Mouse (Mus musculus): ENCODE results near the gene Bcap29.
"Not testable (repeated sequence)": the region's sequence is repeated elsewhere in the genome, so short reads cannot be mapped to it uniquely, and the experiment has no call there.

Bcap29 gene

GRCm38 (mm10) chr12:31634343-31635239, at the start of gene Bcap29:
Bcap29 (minus strand) TSS chr12:31634658.
- peak; percentile 62 for DNase-seq (ENCODE audit: low spot score)

GRCm38 (mm10) chr12:31667187-31667586, 32.7 kb upstream of the Bcap29 start:
- DNase-seq (ENCODE audit: low spot score): no peak

GRCm38 (mm10) chr12:31665999-31666398, 31.5 kb upstream of the Bcap29 start:
- no peak for DNase-seq (ENCODE audit: low spot score)

- no peak for DNase-seq (ENCODE audit: low spot score)
These were observed 22.4 kb upstream of the Bcap29 start for GRCm38 (mm10) chr12:31656841-31657240.

- no peak for DNase-seq (ENCODE audit: low spot score)
These were observed 20.6 kb upstream of the Bcap29 start for GRCm38 (mm10) chr12:31654965-31655477.

- peak; percentile 99 for DNase-seq (ENCODE audit: low spot score)
These were observed 19.9 kb upstream of the Bcap29 start, which contains the start of the genes Dus4l and Cog5 for GRCm38 (mm10) chr12:31654197-31654964. Dus4l (minus strand) TSS chr12:31654826. Cog5 (plus strand) TSS chr12:31654869.

GRCm38 (mm10) chr12:31653611-31654010, 19.2 kb upstream of the Bcap29 start:
- DNase-seq (ENCODE audit: low spot score): no peak

- DNase-seq (ENCODE audit: low spot score): no peak
These were observed 766 bp upstream of the Bcap29 start for GRCm38 (mm10) chr12:31635240-31635607.

GRCm38 (mm10) chr12:31633970-31634342, 502 bp downstream of the Bcap29 start:
- DNase-seq (ENCODE audit: low spot score): no peak

- not testable (repeated sequence) for DNase-seq (ENCODE audit: low spot score)
These were observed 6.1 kb downstream of the Bcap29 start for GRCm38 (mm10) chr12:31628396-31628795.

- no peak for DNase-seq (ENCODE audit: low spot score)
These were observed 9.4 kb downstream of the Bcap29 start for GRCm38 (mm10) chr12:31625016-31625415.

GRCm38 (mm10) chr12:31620106-31620505, 14.4 kb downstream of the Bcap29 start:
- no peak for DNase-seq (ENCODE audit: low spot score)

- DNase-seq (ENCODE audit: low spot score): no peak
These were observed 21.1 kb downstream of the Bcap29 start for GRCm38 (mm10) chr12:31613353-31613752.

GRCm38 (mm10) chr12:31608138-31608537, 26.3 kb downstream of the Bcap29 start:
- no peak for DNase-seq (ENCODE audit: low spot score)

GRCm38 (mm10) chr12:31604894-31605293, 29.6 kb downstream of the Bcap29 start:
- DNase-seq (ENCODE audit: low spot score): no peak

GRCm38 (mm10) chr12:31603586-31603985, 30.9 kb downstream of the Bcap29 start:
- no peak for DNase-seq (ENCODE audit: low spot score)

- no peak for DNase-seq (ENCODE audit: low spot score)
These were observed 40.2 kb downstream of the Bcap29 start for GRCm38 (mm10) chr12:31594296-31594695.

- no peak for DNase-seq (ENCODE audit: low spot score)
These were observed 42.4 kb downstream of the Bcap29 start for GRCm38 (mm10) chr12:31592011-31592410.

- DNase-seq (ENCODE audit: low spot score): no peak
These were observed 50.7 kb downstream of the Bcap29 start for GRCm38 (mm10) chr12:31583726-31584125.

- no peak for DNase-seq (ENCODE audit: low spot score)
These were observed 52.4 kb downstream of the Bcap29 start for GRCm38 (mm10) chr12:31582081-31582480.

GRCm38 (mm10) chr12:31581319-31581810, 53.1 kb downstream of the Bcap29 start:
- DNase-seq (ENCODE audit: low spot score): no peak

- DNase-seq (ENCODE audit: low spot score): no peak
These were observed 53.7 kb downstream of the Bcap29 start for GRCm38 (mm10) chr12:31580634-31581318.

All from ovary, postnatal 14 days (tissue).